Mouse (Mus musculus) megakaryocyte, embryonic 14.5 days (primary cell): Measurements from ENCODE around the gene Msx3. TPM values are rescaled to one million over a fixed set of nuclear protein-coding genes. Genes with fewer than 3 reads are reported as not detected.

Experiments used
- H3K27me3 ChIP-seq: replicated peaks from 2 replicates; pipeline ENCODE3; 2012; ENCODE audit warnings: inconsistent platforms
- H3K36me3 ChIP-seq: replicated peaks from 2 replicates; pipeline ENCODE3; 2012; ENCODE audit warnings: low read length, inconsistent platforms, mixed read lengths
- H3K4me1 ChIP-seq: 2 replicates; pipeline ENCODE4 v1.6.1; 2012; ENCODE audit warnings: inconsistent platforms
- H3K4me3 ChIP-seq: replicated peaks from 2 replicates; pipeline ENCODE3; 2012; ENCODE audit warnings: moderate library complexity, mild to moderate bottlenecking, inconsistent platforms
- H3K9me3 ChIP-seq: 2 replicates; pipeline ENCODE4 v1.6.1; 2012; ENCODE audit warnings: inconsistent platforms
- FLI1 ChIP-seq: IDR thresholded peaks from 2 replicates; pipeline ENCODE4 v1.6.1; 2012; ENCODE audit warnings: low read length, inconsistent platforms, mixed read lengths
- GATA1 ChIP-seq: IDR thresholded peaks from 3 replicates; pipeline ENCODE4 v1.6.1; 2012; ENCODE audit warnings: mixed read lengths, low read length, inconsistent platforms, borderline replicate concordance
- polyA plus RNA-seq: library from polyadenylated mRNA; stranded (reverse); fragments of >175 nt; gene quantifications from 2 replicates; pipeline ENCODE4 v1.2.3, GENCODE M21; 2012; ENCODE audit warnings: low replicate concordance; ENCODE audit not compliant: insufficient read depth

The Msx3 gene
- polyA plus RNA-seq, 1 experiment: not detected

- peak overlapping the region; percentile 94 for H3K4me3 ChIP-seq
- no peaks in the 10 kb centered on the region for H3K27me3 ChIP-seq
- TF ChIP-seq GATA1 (no peak), FLI1 (no peak)
- peaks cover 28% of the 10 kb centered on the region for H3K4me1 ChIP-seq
- H3K9me3 ChIP-seq: no peaks in the 10 kb centered on the region
- H3K36me3 ChIP-seq: peaks cover 65% of the 10 kb centered on the region
These were observed 13.4 kb downstream of the Msx3 start for GRCm38 (mm10) chr7:140035456-140035855.

DNA sequence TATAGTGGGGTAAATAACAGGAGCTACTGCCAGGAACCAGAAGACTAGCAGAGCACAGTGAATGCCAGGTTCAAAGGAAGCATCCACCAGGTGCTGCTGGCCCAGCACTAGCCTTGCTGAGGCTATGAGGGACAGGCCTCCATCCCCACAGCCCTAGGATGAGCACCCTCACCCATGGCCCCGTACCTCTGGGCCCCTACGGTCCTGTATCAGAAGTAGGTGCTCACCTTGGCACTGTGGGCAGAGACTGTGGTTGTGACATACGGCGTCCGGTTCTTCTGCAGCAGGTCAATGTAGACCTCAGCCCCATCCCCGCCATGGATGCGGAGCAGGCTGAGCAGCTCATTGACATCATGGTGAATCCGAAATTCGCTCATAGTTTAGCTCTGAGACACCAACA, 15.5 kb downstream of the Msx3 start:
- Histone ChIP-seq H3K4me3 (peak overlapping the region; percentile 13), H3K36me3 (peaks cover 68% of the 10 kb centered on the region), H3K27me3 (no peaks in the 10 kb centered on the region), H3K4me1 (peaks cover 25% of the 10 kb centered on the region), H3K9me3 (peaks cover 7% of the 10 kb centered on the region)
- TF ChIP-seq FLI1 (no peak), GATA1 (no peak)

- peaks cover 70% of the 10 kb centered on the region for H3K36me3 ChIP-seq
- no peak for TF ChIP-seq FLI1
- TF ChIP-seq GATA1: no peak
- H3K9me3 ChIP-seq: peaks cover 12% of the 10 kb centered on the region
- no peaks in the 10 kb centered on the region for H3K27me3 ChIP-seq
- H3K4me1 ChIP-seq: peaks cover 23% of the 10 kb centered on the region
- H3K4me3 ChIP-seq: no peak overlapping the region
These were observed 16.5 kb downstream of the Msx3 start for GRCm38 (mm10) chr7:140032366-140032765.

DNA sequence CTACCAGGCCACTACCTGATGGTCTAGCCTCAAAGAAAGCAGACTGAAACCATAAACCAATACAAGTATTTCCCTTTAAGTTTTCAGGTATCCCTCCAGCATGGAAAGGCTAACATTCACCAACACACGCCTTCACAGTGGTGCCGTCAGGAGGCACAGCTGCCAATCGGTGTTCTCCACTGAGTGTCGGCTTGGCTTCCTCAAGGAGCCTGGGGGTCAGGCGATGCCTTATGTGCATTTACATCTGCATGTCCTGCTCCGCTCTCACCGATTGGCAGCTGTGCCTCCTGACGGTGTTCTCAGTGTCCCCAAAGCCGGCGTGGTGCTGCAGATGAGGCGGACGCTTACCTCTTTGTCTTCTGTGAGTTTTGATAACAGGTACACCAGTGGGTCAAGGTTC, 17.1 kb downstream of the Msx3 start:
- no peak for TF ChIP-seq GATA1
- TF ChIP-seq FLI1: no peak
- H3K27me3 ChIP-seq: no peaks in the 10 kb centered on the region
- peaks cover 70% of the 10 kb centered on the region for H3K36me3 ChIP-seq
- peaks cover 12% of the 10 kb centered on the region for H3K9me3 ChIP-seq
- peaks cover 17% of the 10 kb centered on the region for H3K4me1 ChIP-seq
- no peak overlapping the region for H3K4me3 ChIP-seq

- TF ChIP-seq GATA1: no peak
- no peak for TF ChIP-seq FLI1
- Histone ChIP-seq H3K4me1 (peaks cover 9% of the 10 kb centered on the region; the same call in 1 of the 2 replicates), H3K9me3 (peaks cover 25% of the 10 kb centered on the region), H3K4me3 (no peak overlapping the region), H3K27me3 (no peaks in the 10 kb centered on the region), H3K36me3 (peaks cover 51% of the 10 kb centered on the region)
These were observed 37.6 kb downstream of the Msx3 start for GRCm38 (mm10) chr7:140011336-140011735.

GRCm38 (mm10) chr7:140007781-140008180, 41.1 kb downstream of the Msx3 start:
- no peaks in the 10 kb centered on the region for H3K27me3 ChIP-seq
- peaks cover 74% of the 10 kb centered on the region for H3K36me3 ChIP-seq
- no peak for TF ChIP-seq FLI1
- TF ChIP-seq GATA1: no peak

GRCm38 (mm10) chr7:140006861-140007611, 41.9 kb downstream of the Msx3 start:
- Histone ChIP-seq H3K4me1 (peaks cover 9% of the 10 kb centered on the region; the same call in 1 of the 2 replicates), H3K27me3 (no peaks in the 10 kb centered on the region), H3K36me3 (peaks cover 82% of the 10 kb centered on the region), H3K4me3 (no peak overlapping the region), H3K9me3 (peaks cover 16% of the 10 kb centered on the region)
- TF ChIP-seq FLI1 (no peak), GATA1 (no peak)

More at GRCm38 (mm10) chr7:140007781-140008180, 41.1 kb downstream of the Msx3 start:
- peaks cover 9% of the 10 kb centered on the region; the same call in 1 of the 2 replicates for H3K4me1 ChIP-seq
- H3K4me3 ChIP-seq: no peak overlapping the region
- H3K9me3 ChIP-seq: peaks cover 16% of the 10 kb centered on the region

DNA sequence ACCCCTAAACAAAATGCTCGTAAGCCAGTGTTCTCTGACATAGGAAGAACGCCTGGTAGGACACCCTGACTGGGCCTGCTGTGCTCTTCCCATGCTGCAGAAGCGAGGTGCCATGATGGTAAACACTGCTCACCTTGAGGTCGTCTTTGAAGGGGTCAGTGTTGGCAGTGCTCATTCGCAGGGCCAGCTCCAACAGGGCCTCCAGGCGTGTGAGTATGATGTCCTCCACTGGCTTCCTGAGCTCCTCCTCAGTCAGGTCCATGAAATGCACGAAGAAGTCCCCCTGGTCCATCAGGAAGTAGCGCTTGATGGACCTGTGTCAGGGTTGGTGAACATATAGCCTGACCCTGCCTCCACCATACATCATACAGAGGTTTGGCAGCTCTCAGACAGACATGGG, 44.2 kb downstream of the Msx3 start:
- Histone ChIP-seq H3K4me3 (no peak overlapping the region), H3K27me3 (no peaks in the 10 kb centered on the region), H3K9me3 (no peaks in the 10 kb centered on the region), H3K4me1 (no peaks in the 10 kb centered on the region), H3K36me3 (peaks cover 89% of the 10 kb centered on the region)
- TF ChIP-seq GATA1: no peak

DNA sequence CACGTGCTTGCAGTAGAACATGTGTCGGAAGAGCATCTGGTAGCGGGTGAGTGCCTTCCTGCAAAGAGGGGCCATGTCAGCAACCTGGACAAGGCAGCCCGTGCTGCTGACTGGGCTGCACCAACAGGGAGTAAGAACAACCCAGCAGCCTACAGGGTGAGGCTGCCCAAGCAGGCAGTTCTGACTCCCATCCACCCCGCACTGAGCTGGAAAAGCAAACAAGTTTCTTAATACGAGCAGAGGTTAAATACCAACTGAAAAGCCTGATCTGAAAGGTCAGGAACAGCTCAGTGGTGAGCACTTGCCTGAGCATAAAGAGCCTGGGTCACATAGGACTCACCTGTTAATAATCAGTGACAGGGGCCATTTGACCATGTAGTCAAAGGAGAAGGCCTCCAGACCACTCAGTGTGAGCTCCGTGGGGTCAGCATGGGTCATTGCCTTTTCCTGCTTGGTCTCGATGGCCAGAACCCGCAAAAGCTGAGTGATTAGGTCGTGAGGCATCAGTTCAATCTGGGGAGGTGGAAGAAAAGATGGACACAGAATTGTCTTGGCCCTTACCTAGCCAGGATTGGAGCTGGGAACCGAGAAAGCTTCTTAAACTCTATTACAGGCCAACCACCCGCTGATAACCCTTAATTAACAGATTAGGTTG, 47.7 kb downstream of the Msx3 start:
- no peaks in the 10 kb centered on the region for H3K9me3 ChIP-seq
- H3K27me3 ChIP-seq: no peaks in the 10 kb centered on the region
- peaks cover 93% of the 10 kb centered on the region for H3K36me3 ChIP-seq
- TF ChIP-seq GATA1 (no peak), FLI1 (no peak)
- H3K4me1 ChIP-seq: no peaks in the 10 kb centered on the region
- H3K4me3 ChIP-seq: no peak overlapping the region

DNA sequence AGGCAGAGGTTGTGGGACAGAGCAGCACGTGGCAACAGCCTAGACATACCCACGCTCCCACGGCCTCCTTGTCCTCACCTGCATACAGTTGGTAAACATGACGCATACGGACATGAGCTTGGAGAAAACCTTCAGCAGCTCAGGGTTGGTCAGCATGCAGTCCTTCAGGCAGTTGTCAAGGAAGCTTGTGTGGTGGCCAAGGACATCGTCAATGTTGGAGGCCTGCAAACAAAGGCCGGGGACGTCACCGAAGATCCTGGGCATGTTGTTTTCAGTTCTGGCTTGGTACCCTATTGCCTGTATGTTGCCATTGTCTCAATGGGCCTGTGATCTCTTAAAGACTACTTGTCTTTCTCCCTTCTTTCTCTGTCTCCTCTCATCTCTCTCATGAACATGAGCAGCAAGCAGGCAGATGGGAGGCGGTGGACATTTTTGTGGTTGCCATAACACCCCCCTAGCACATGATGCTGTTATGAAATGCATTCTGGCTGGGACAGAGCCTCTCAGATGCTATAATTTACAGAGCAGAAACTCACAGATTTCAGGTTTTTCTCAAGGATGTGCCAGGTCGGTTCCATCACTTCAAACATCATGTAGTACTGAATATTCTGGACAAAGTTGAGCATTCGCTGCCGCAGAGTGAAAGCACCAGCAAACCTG, 50.1 kb downstream of the Msx3 start:
- no peaks in the 10 kb centered on the region for H3K27me3 ChIP-seq
- no peak overlapping the region for H3K4me3 ChIP-seq
- no peak for TF ChIP-seq FLI1
- TF ChIP-seq GATA1: no peak
- H3K9me3 ChIP-seq: no peaks in the 10 kb centered on the region
- peaks cover 8% of the 10 kb centered on the region for H3K4me1 ChIP-seq
- peaks cover 86% of the 10 kb centered on the region for H3K36me3 ChIP-seq

Other genes starting within 250 kb of the Msx3 start
- not detected in 2 replicates for gene Adgra1, start 214.9 kb downstream of the Msx3 start, polyA plus RNA-seq
- gene Kndc1, start 154.4 kb downstream of the Msx3 start, polyA plus RNA-seq: not detected in 2 replicates
- gene Utf1, start 105.3 kb downstream of the Msx3 start, polyA plus RNA-seq: not detected in 2 replicates
- 0.31 TPM in 1 of 2 replicates, not detected in the other for gene 6430531B16Rik, start 70.3 kb downstream of the Msx3 start, polyA plus RNA-seq
- 7.8 and 22.3 TPM in 2 replicates for gene Adam8, start 56.5 kb downstream of the Msx3 start, polyA plus RNA-seq
- gene Zfp511, start 12.7 kb downstream of the Msx3 start, polyA plus RNA-seq: 13.1 and 14.7 TPM in 2 replicates
- gene Tubgcp2, start 12.4 kb downstream of the Msx3 start, polyA plus RNA-seq: 0.54 and 3.8 TPM in 2 replicates
- 0.22 and 5.4 TPM in 2 replicates for gene Caly, start 33.5 kb upstream of the Msx3 start, polyA plus RNA-seq
- not detected in 2 replicates for gene Prap1, start 44.3 kb upstream of the Msx3 start, polyA plus RNA-seq
- gene Fuom, start 53.4 kb upstream of the Msx3 start, polyA plus RNA-seq: 6.5 and 31.6 TPM in 2 replicates
- 2.9 and 4.3 TPM in 2 replicates for gene Paox, start 66.7 kb upstream of the Msx3 start, polyA plus RNA-seq
- gene Echs1, start 67.4 kb upstream of the Msx3 start, polyA plus RNA-seq: 5.5 TPM in 1 of 2 replicates, not detected in the other
- 6.6 TPM in 1 of 2 replicates, not detected in the other for gene Mtg1, start 88.5 kb upstream of the Msx3 start, polyA plus RNA-seq
- not detected in 2 replicates for gene Sprn, start 105.8 kb upstream of the Msx3 start, polyA plus RNA-seq
- gene Olfr522, start 115.7 kb upstream of the Msx3 start, polyA plus RNA-seq: not detected in 2 replicates
- gene Olfr523, start 124.1 kb upstream of the Msx3 start, polyA plus RNA-seq: not detected in 2 replicates
- not detected in 2 replicates for gene Olfr524, start 156.9 kb upstream of the Msx3 start, polyA plus RNA-seq
- gene Cd163l1, start 169.2 kb upstream of the Msx3 start, polyA plus RNA-seq: 0.15 TPM in 1 of 2 replicates, not detected in the other
- gene 5830411N06Rik, start 198.2 kb upstream of the Msx3 start, polyA plus RNA-seq: not detected in 2 replicates